Mouse (Mus musculus): ENCODE measurements around the gene Magi1. TPM values are rescaled to one million over a fixed set of nuclear protein-coding genes. Genes with fewer than 3 reads are reported as not detected.
A peak's percentile ranks its signal among the peaks of the same experiment; 100 is the strongest.

The Magi1 gene
- polyA plus RNA-seq, 1 experiment from 2014 or later: 25.0 TPM

DNA sequence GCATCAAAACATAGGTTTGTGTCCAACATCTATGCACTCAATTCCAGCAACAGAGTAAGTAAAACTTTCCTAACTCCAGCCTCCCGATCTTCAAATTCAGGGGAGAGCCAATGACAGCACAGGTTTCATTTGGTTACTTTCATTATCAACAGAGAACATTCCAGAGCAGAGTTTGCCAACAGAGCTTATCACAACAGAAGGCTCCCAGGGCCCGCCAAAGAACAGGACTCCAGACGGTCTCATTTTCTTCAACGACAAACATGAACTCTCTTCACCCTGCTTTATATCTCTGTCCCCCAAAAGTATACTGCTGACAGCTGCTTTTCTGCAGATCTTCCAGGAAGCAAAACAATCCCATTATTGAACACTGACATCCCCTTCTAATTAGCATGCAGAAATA, 481.3 kb downstream of the Magi1 start:
- no peak for DNase-seq (ENCODE audit: low spot score)
- H3K4me1 ChIP-seq (replicated peaks): peaks cover 36% of the 10 kb centered on the region
- H3K27me3 ChIP-seq (ENCODE audit: insufficient read depth, poor library complexity, severe bottlenecking): no peaks in the 10 kb centered on the region
- H3K27ac ChIP-seq: no peak overlapping the region
- no peaks in the 10 kb centered on the region for H3K9me3 ChIP-seq
- WGBS: 64% methylated on average over 4 of the region's 4 CpGs
- H3K36me3 ChIP-seq: no peaks in the 10 kb centered on the region
- H3K4me3 ChIP-seq: no peak overlapping the region

- no peaks in the 10 kb centered on the region for H3K27me3 ChIP-seq (ENCODE audit: insufficient read depth, poor library complexity, severe bottlenecking)
- no peaks in the 10 kb centered on the region for H3K36me3 ChIP-seq
- no peaks in the 10 kb centered on the region for H3K9me3 ChIP-seq
- H3K27ac ChIP-seq: no peak overlapping the region
- 84% methylated on average over 4 of the region's 4 CpGs for WGBS
- no peak for DNase-seq (ENCODE audit: low spot score)
- peaks cover 24% of the 10 kb centered on the region for H3K4me1 ChIP-seq (replicated peaks)
- no peak overlapping the region for H3K4me3 ChIP-seq
Observed at GRCm38 (mm10) chr6:93800465-93800864, 483.3 kb downstream of the Magi1 start.

GRCm38 (mm10) chr6:93792309-93793215, 491.2 kb downstream of the Magi1 start:
- Histone ChIP-seq H3K27me3 (ENCODE audit: insufficient read depth, poor library complexity, severe bottlenecking) (no peaks in the 10 kb centered on the region), H3K9me3 (no peaks in the 10 kb centered on the region), H3K4me3 (peak overlapping the region; percentile 21; the same call in 1 of the 2 replicates), H3K27ac (peak overlapping the region; percentile 71), H3K4me1 (replicated peaks) (peaks cover 14% of the 10 kb centered on the region), H3K36me3 (no peaks in the 10 kb centered on the region)
- peak; percentile 18 for DNase-seq (ENCODE audit: low spot score)
- WGBS: 49% methylated on average over 10 of the region's 10 CpGs

GRCm38 (mm10) chr6:93789721-93790120, 494.0 kb downstream of the Magi1 start:
- DNase-seq (ENCODE audit: low spot score): no peak
- Histone ChIP-seq H3K27me3 (ENCODE audit: insufficient read depth, poor library complexity, severe bottlenecking) (no peaks in the 10 kb centered on the region), H3K9me3 (no peaks in the 10 kb centered on the region), H3K27ac (no peak overlapping the region), H3K4me3 (no peak overlapping the region), H3K4me1 (replicated peaks) (peaks cover 14% of the 10 kb centered on the region), H3K36me3 (no peaks in the 10 kb centered on the region)

- no peaks in the 10 kb centered on the region for H3K9me3 ChIP-seq
- WGBS: 92% methylated on average over 3 of the region's 3 CpGs
- DNase-seq (ENCODE audit: low spot score): no peak
- H3K27me3 ChIP-seq (ENCODE audit: insufficient read depth, poor library complexity, severe bottlenecking): no peaks in the 10 kb centered on the region
- peaks cover under 1% of the 10 kb centered on the region; the same call in 1 of the 2 replicates for H3K4me1 ChIP-seq (replicated peaks)
- H3K27ac ChIP-seq: no peak overlapping the region
- H3K4me3 ChIP-seq: no peak overlapping the region
- peaks cover 3% of the 10 kb centered on the region; the same call in 1 of the 2 replicates for H3K36me3 ChIP-seq
Observed at GRCm38 (mm10) chr6:93787042-93787441, 496.7 kb downstream of the Magi1 start.

GRCm38 (mm10) chr6:93786220-93786619, 497.5 kb downstream of the Magi1 start:
- Histone ChIP-seq H3K9me3 (no peaks in the 10 kb centered on the region), H3K36me3 (peaks cover 3% of the 10 kb centered on the region; the same call in 1 of the 2 replicates), H3K4me1 (replicated peaks) (no peaks in the 10 kb centered on the region), H3K27ac (no peak overlapping the region), H3K4me3 (no peak overlapping the region), H3K27me3 (ENCODE audit: insufficient read depth, poor library complexity, severe bottlenecking) (no peaks in the 10 kb centered on the region)
- no peak for DNase-seq (ENCODE audit: low spot score)
- WGBS: 95% methylated on average over 2 of the region's 2 CpGs

DNA sequence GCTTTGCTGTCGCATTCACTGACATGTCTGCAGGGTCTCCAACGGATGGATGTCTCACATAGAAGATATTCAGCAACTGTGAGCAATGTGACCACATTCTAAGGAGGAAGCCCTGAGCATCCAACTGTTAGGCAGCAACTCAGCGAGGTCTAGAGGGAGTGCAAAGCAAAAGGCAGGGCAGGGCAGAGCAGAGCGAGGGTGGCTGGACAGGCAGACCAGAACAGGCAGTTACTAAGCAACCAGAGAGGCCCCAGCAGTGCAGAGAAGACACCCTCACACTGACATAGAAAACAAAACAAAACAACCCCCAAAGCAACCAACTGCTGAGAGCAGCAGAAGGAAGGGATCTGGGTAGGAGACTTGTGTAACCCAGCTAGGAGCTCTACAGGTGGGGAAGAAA, 512.6 kb downstream of the Magi1 start:
- DNase-seq (ENCODE audit: low spot score): peak; percentile 13
- Histone ChIP-seq H3K27me3 (ENCODE audit: insufficient read depth, poor library complexity, severe bottlenecking) (no peaks in the 10 kb centered on the region), H3K4me3 (no peak overlapping the region), H3K27ac (peak overlapping the region; percentile 50; the same call in 1 of the 2 replicates), H3K9me3 (peaks cover 10% of the 10 kb centered on the region; the same call in 1 of the 2 replicates), H3K4me1 (replicated peaks) (peaks cover 33% of the 10 kb centered on the region), H3K36me3 (peaks cover 25% of the 10 kb centered on the region)
- 32% methylated on average over 4 of the region's 4 CpGs for WGBS

- no peak overlapping the region for H3K4me3 ChIP-seq
- no peak for DNase-seq (ENCODE audit: low spot score)
- peaks cover 33% of the 10 kb centered on the region for H3K4me1 ChIP-seq (replicated peaks)
- peaks cover 31% of the 10 kb centered on the region for H3K36me3 ChIP-seq
- peaks cover 10% of the 10 kb centered on the region; the same call in 1 of the 2 replicates for H3K9me3 ChIP-seq
- no peaks in the 10 kb centered on the region for H3K27me3 ChIP-seq (ENCODE audit: insufficient read depth, poor library complexity, severe bottlenecking)
- WGBS: 82% methylated on average over 5 of the region's 5 CpGs
- no peak overlapping the region for H3K27ac ChIP-seq
Observed at GRCm38 (mm10) chr6:93770283-93771025, 513.3 kb downstream of the Magi1 start.

DNA sequence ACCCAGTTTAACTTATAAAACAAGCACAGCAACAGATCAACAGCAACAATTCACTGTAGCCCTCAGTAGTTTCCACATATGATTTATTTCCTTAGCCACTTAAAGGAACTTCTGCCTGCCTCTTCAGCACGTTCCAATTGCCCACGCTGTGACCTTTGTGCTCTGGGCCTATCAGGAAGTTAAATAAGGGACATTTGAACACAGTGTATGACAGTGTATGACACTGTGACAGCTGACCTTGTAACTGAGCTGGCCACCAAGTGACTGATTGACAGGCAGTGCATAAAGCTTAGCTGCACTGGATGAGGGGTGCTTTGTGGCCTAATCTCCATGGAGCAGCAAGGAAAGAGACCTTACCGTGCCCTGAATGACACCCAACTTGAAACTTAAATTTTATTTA, 525.6 kb downstream of the Magi1 start:
- no peaks in the 10 kb centered on the region for H3K27me3 ChIP-seq (ENCODE audit: insufficient read depth, poor library complexity, severe bottlenecking)
- no peaks in the 10 kb centered on the region for H3K9me3 ChIP-seq
- WGBS: 58% methylated on average over 3 of the region's 3 CpGs
- DNase-seq (ENCODE audit: low spot score): no peak
- peak overlapping the region; percentile 42 for H3K27ac ChIP-seq
- no peak overlapping the region for H3K4me3 ChIP-seq
- H3K36me3 ChIP-seq: peaks cover 38% of the 10 kb centered on the region
- peaks cover 17% of the 10 kb centered on the region for H3K4me1 ChIP-seq (replicated peaks)

GRCm38 (mm10) chr6:93757353-93758087, 526.2 kb downstream of the Magi1 start:
- H3K36me3 ChIP-seq: peaks cover 44% of the 10 kb centered on the region
- H3K4me1 ChIP-seq (replicated peaks): peaks cover 17% of the 10 kb centered on the region
- H3K9me3 ChIP-seq: no peaks in the 10 kb centered on the region
- peak; percentile 84 for DNase-seq (ENCODE audit: low spot score)
- H3K27ac ChIP-seq: peak overlapping the region; percentile 42
- H3K27me3 ChIP-seq (ENCODE audit: insufficient read depth, poor library complexity, severe bottlenecking): no peaks in the 10 kb centered on the region
- no peak overlapping the region for H3K4me3 ChIP-seq
- WGBS: 34% methylated on average over 11 of the region's 11 CpGs

GRCm38 (mm10) chr6:93743145-93743544, 540.6 kb downstream of the Magi1 start:
- no peak for DNase-seq (ENCODE audit: low spot score)
- 83% methylated on average over 6 of the region's 6 CpGs for WGBS
- H3K36me3 ChIP-seq: peaks cover 53% of the 10 kb centered on the region
- H3K27ac ChIP-seq: no peak overlapping the region
- 0 out of 2 replicates have a peak, but pooled peaks cover 4% of the 10 kb centered on the region for H3K4me1 ChIP-seq (replicated peaks)
- no peaks in the 10 kb centered on the region for H3K27me3 ChIP-seq (ENCODE audit: insufficient read depth, poor library complexity, severe bottlenecking)
- no peaks in the 10 kb centered on the region for H3K9me3 ChIP-seq
- no peak overlapping the region for H3K4me3 ChIP-seq

- 90% methylated on average over 3 of the region's 3 CpGs for WGBS
- Histone ChIP-seq H3K9me3 (no peaks in the 10 kb centered on the region), H3K36me3 (peaks cover 27% of the 10 kb centered on the region), H3K4me1 (replicated peaks) (0 out of 2 replicates have a peak, but pooled peaks cover 4% of the 10 kb centered on the region), H3K27ac (no peak overlapping the region), H3K4me3 (no peak overlapping the region), H3K27me3 (ENCODE audit: insufficient read depth, poor library complexity, severe bottlenecking) (no peaks in the 10 kb centered on the region)
- no peak for DNase-seq (ENCODE audit: low spot score)
Observed at GRCm38 (mm10) chr6:93739786-93740185, 543.9 kb downstream of the Magi1 start.
